Mouse (Mus musculus) heart, adult 18-20 months (tissue): ENCODE measurements at regions not wholly inside any gene's neighbourhood (a gene's known extent, or its start where the extent isn't known, plus 50 kb on each side); places are given as distances from the start of the nearest gene placed in this dataset.
"Not testable (repeated sequence)": the region's sequence is repeated elsewhere in the genome, so short reads cannot be mapped to it uniquely, and the experiment has no call there.

Experiments
- DNase-seq, 2 experiments: peaks; one replicate each; pipeline ENCODE4 v3.0.0; 2021 to 2022; ENCODE audit warnings: mixed read lengths in 1 of 2

DNA sequence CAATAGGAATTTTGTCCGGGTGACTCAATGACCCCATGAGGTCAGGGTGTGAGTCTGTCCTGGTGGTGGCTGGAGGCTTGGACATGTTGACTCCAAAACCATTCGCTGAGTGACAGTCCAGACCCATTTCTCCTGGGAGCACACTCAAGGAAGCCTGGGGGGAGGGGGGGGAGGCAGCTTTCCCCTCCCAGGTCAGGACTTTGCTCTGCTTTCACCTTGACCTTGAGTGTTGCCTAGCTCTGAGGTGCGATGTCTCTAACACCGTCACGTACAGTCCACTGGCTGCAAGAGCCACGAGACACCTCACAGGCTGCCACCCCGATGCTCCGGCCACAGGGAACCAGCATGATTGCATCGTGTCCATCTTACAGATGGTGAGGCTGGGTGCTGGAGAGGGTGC is 127.3 kb upstream of the A430005L14Rik start:
- no peak for DNase-seq

DNA sequence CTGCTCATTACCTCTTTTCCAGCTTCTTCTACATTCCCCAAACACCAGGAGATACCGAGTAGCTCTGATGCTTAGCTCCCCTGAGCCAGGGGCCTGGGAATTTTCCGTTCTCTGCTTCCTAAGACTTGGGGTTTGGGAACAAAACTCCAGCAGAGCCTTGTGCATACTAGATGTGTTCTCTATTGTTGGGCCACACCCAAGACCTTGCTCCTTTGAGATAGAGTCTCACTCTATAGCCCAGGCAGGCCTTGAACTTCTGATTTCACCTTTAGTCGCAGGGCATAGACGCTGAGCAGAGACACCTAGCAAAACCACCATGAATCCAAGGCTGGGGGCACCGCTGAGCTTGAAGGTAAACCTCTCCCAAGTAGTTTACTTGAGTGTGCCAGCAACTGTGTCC is 126.5 kb upstream of the A430005L14Rik start:
- no peak for DNase-seq

DNA sequence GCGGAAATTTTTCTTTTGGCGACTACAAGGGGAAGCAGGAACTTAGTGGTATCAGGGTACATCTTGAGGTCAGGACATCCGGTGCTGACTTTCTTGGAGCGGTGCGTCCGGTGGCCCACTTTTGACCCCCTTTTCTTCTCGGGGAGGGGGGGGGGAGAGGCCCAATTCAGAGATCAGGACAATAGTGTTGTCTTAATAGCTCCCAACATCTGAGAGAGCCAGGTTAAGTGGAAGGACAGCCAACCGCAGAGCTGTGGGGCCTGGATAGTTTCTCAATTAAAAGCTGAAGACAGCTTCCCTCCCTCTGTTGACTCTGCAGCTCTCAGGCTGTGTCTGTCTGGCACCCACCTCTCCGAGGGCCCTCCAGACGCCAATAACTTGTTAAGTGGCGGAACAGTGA is 125.8 kb upstream of the A430005L14Rik start:
- DNase-seq, result not testable (repeated sequence)

DNA sequence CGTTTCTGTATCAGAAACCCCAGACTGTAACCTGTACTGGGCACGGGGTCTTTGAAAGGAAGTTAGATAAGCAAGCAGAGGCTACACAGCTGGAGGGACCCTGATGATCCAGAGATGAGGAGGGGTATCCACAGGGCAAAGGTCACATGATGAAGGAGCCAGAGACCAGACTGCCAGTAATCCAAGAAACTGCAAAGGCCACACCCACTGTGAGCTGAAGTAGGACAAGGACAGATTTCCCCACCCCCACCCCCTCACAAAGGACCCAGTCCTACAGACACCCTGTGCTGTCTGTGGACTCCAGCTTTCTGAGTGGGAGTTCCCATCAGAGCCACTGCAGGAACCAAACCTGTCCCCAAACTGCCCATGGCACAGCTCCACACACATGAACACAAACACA is 124.9 kb upstream of the A430005L14Rik start:
- DNase-seq, result no peak

DNA sequence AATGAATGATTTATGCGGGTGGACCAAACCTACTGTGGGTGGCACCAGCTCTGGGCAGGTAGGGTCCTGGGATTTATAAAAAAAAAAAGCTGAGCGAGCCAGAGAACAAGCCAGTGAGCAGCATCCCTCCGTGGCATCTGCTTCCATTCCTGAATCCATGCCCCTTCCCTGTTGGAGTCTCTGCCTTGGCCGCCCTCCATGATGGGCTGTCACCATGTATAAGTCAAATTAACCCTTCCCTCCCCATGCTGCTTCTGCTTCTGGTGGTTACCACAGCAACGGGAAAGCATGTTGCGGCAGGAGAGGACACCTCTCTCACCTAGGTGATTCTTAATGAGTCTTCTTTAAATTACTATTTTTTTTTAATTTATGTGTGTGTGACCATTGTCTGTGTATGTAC is 112.3 kb upstream of the A430005L14Rik start:
- DNase-seq, result no peak

DNA sequence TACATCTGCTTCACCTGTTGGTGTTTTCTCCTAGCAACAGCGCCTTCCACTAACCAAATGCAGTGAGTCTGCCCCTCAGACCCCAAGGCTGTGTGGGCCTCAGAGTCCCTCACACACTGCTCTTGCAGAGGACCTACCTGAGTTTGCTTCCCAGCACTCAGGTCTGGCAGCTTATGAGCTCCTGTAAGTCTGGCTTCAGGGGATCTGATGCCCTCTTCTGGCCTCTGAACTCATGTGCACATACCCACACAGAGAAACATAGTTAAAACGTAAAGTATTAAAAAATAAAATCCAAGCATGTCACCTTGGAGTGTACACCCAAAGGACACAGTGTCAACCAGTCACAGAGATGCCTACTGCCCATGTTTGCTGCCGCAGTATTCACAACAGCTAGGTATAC is 108.8 kb upstream of the A430005L14Rik start:
- DNase-seq, result no peak

DNA sequence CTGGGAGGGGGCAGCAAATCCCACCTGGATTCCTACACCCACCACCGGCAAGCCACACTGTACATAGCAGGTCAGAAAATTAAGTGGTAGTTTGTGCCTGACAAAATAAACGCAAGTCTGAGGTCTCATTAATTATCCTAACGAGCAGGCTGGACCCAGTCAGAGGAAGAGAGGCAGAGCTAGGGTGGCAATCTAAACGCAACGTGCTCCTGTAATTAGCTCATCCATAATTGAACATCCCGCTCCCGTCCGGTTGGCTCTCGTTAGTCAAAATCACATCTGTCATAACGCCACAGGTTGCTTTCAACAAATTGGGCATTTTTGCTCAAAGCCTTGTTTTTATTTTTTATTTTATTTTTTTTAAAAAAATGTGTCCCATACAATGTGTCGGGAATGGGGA is 106.9 kb upstream of the A430005L14Rik start:
- no peak for DNase-seq

DNA sequence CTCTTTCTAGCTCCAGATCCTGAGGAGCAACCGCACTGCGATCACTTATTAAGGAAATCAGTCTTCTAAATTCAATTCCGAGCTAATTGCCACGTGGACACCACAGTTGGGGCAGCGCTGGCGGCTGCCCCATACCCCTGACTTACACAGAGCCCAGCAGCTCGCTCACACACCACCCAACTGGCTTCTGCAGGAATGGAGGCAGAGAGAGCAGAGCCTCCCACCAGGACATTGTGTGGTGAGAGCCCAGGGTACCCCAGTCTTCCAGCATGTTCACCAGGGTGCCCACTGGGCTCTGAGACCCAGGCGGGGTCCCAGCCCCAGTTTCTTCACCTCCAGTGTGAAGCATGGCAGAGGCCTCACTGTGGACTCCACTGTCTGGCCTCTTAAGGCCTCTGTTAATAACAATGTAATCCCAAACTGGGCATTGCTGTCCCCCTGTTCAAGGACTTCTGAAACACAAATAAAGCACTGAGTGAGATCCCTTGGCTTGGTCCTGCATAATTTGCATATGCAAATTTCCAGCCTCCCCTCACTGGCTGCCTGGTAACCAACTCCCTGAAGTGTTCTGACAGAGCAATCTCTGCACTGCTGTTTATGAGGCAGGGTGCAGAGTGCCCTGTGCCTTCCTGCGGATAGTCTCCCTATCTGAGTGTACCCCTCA is 102.8 kb upstream of the A430005L14Rik start:
- DNase-seq, result no peak

DNA sequence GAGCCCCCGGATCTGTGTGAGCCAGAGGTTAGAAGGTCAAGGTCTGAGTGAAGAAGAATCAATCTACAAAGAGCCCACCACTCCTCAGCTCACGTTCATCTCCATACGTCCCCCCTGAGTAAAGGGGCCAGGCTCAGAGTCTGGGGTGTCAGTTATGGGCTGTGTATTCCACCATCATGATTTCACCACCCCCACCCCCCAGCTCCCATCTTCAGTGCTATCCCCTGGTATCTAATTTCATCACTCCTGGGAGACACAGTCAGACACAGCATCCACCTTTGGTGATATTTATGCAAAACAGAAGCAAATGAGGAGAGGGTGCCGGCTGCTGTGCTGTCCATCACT is 102.3 kb upstream of the A430005L14Rik start:
- DNase-seq, result no peak

DNA sequence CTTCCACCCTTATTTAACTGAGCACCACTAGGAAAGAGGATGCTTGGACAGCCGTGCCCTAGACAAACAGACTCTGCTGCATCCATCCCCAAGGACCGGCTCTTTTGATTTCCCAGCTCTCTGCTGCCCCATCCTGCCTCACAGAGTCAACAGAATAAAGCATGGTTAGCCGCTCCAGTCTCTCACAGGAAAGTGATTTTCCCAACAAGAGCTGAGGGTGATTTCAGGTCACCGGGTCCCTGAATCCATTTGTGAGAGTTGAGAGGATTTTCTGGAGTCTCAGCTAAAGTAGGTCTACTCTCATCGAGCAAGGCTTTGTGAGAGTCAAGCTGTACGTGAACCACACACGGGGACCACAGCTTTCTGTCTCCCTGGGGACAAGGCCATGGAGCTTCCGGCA is 95.6 kb upstream of the A430005L14Rik start:
- no peak for DNase-seq

DNA sequence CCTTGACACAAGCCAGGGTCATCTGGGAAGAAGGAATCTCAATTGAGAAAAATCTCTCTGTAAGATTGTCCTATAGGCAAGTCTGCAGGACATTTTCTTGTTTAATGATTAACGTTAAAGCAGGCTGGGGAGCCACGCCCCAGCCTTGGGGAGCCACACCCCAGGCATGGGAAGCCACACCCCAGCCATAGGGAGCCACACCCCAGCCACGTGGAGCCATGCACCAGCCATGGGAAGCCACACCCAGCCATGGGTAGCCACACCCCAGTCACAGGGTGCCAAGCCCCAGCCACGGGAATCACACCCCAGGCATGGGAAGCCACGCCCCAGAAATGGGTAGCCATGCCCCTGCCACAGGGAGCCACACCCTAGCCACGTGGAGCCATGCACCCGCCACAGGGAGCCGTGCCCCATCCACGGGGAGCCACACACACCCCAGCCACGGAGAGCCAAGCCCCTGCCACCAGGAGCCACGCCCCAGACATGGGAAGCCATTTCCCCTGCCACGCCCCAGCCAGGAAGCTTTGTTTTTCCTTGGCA is 94.8 kb upstream of the A430005L14Rik start:
- DNase-seq, result no peak

DNA sequence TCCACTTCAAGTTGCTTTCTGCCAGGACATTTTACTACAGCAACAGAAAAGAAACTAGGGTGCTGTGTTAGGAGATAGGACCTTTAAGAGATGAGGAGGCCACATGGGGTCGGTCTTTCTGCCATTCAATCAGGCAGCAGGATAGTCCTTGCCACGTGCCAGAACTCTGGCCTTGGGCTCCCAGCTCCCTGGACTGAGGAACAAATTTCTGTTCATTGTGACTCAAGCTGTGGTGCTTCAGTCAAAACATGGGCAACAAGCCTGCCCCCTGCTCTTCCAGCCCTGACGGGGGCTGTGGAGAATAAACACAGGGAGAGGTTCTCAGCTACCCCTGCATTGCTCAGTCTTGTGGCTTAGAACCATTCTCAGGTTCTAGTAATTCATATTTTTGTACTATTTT is 84.7 kb upstream of the A430005L14Rik start:
- no peak for DNase-seq

DNA sequence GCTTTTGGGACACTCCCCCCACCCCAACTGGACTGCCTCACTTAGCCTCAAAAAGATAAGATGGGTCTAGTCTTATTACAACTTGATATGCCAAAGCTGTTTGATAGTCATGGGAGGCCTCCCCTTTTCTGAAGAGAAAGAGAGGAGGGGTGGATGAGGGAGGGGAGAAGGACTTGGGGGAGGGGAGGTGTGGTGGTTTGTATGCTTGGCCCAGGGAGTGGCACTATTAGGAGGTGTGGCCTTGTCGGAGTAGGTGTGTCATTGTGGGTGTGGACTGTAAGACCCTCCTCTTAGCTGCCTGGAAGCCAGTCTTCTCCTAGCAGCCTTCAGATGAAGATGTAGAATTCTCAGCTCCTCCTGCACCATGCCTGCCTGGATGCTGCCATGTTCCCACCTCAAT is 82.0 kb upstream of the A430005L14Rik start:
- DNase-seq, result not testable (repeated sequence)

DNA sequence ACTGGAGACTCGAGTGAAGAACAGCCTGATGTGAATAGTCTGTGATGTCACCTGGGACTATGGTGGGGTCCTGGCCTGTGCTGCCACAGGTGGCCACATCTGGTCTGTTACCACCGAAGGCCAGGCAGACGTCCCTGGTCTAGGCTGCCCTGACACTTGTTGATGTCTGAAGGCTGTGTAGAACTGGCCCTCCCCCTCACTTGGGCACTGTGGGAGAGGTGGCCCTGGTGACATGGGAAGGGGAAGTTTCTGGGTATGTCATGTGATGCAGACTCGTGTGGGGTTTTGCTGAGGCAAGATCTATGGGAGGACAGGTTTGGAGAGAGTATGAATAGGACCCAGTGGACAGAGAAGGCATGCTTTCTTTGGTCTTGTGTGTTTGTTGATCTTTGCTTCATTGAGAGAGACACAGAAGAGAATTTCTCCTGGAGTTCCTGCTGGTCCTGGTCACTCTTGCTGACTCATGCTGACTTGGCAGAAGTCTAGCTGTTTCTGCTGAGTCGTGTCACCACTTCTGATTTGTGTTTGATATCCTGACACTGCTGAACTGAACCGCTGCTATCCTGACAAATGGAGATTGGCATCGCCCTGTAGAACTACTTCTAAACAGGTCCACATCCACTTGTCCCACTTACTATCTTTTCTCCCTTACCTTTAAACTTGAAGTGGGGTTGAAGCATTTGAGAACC is 79.9 kb upstream of the A430005L14Rik start:
- DNase-seq, result no peak

DNA sequence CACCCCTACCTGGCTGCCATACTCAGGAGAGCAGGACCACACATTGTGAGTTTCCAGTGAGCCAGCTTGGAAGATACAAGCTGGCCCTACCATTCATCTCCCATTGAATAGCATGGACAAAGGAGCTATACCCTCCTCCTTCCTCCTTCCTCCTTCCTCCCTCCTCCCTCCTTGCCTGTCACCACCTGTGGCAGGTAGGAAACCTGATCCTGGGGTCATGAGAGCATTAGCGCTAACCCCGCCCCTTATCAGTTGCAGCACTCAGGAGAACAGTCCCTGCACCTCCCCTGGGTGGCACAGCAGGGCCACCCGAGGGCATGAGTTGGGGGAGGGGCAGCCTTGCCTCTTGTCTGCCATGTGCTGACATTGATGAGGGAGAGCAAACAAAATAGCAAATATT is 74.0 kb upstream of the A430005L14Rik start:
- DNase-seq, result no peak

DNA sequence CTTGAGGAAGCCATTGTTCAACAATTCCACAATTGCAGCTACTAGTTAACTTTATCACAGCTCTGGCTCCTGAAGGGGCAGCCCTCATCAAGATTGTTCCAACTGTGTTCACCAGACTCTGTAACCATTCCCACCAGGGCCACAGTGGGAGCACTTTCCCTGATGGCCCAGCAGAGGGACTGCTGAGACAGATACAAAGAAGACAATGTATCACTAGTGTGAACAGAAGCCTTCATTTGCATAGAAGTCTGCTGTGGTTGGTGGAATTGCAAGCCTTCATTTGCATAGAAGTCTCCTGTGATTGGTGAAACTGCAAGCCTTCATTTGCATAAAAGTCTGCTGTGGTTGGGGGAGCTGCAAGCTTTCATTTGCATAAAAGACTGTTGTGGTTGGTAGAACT is 73.0 kb upstream of the A430005L14Rik start:
- DNase-seq, result no peak

DNA sequence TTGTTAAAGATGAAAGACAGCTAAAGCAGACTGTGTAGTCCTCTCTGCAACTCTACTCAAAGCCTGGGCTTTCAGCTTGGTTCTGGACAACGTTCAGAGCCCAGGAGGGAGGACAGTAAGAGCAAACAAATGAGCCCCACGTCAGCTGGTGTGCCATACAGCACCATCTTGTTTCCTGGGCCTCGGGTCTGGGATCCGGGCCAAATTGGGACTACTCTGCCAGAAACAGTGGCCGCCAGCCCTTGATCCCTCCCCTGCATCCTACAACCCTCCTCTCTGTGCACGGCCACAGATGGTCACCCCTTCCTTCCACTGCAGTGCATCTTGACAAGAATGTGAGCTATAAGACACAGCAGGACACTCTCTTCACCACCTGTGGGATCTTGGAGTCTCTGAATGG is 71.2 kb upstream of the A430005L14Rik start:
- no peak for DNase-seq

DNA sequence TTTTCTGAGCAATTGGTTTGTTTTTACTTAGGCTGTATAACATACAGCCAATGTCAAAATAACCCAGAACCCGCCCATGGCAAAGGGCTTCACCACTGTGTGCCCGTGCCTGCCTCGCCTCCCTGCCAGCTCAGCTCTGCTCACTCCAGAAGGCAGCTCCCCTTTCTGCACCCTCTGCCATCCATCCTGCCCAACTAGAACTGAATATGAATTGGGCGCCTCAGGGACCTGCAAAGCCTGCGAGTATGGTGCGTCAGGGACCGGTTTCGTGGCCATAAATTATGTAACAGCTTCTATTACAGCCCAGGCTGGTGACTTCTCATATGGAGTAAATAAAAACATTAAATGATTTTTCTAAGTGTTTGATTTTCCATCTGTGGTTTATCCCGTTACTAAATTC is 66.9 kb upstream of the A430005L14Rik start:
- no peak for DNase-seq

DNA sequence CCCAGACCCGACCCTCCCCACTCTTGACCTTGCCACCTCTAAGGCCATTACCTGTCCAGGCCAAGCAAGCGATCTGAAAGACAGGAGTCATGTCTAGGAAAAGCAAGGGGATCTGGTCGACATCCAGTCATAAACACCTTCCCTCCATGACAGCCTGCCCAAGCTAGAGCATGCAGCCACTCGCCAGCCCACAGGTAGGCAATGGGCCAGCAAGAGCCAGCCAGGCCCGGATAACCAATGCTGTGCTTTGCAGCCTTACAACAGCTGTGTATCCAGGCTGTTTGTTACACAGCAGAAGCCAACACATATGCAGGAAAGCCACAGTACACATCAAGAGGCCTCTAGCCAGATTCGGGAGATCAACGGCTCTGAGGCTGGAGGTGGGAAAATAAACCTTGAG is 57.3 kb upstream of the A430005L14Rik start:
- DNase-seq, result no peak

DNA sequence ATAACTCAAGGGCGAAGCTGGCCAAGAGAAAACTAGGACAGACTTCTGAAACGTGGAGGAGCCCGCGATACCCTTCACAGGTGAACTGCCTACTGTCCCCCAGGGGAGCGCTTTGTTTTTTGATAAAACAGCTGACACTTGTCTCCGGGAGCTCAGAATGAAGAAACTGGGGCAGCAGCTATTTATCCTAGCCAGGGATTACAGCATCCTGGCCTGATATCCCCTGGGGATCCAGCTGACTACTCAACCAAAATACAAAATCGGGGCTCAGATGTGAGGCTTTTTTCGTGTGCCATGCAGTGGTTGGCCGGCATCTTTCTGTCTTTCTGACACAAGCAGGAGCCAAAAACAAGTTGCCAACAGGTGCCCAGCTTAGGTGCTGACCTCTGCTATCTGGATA is 52.0 kb upstream of the A430005L14Rik start:
- no peak for DNase-seq

DNA sequence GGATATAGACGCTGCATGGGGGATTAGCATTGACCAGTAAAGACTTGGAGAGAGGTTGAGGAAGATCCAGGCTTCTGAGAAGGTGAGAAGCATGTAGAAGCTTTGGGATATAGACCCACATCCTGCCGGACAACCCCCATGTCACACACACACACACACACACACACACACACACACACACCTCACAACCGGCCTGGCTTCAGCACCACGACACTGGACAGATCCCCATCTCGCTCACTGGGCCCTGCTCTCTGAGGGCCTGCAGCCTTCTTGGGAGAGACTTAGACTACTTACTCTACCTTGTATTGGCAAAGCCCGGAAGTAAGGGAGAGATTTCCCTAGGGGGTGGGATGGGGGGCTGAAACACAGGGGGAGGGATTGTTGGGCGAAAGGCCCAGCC is 51.5 kb upstream of the A430005L14Rik start:
- DNase-seq, result no peak
